Mouse (Mus musculus) CD4-positive, CD25-positive, alpha-beta regulatory T cell, adult 9 weeks (primary cell): ENCODE data around the gene Dhrs13. TPM values are rescaled to one million over a fixed set of nuclear protein-coding genes. Genes with fewer than 3 reads are reported as not detected.

Source experiments
- polyA plus RNA-seq: library from polyadenylated mRNA; unstranded; fragments of 100-300 nt; shearing (Covaris generic); gene quantifications from one replicate; pipeline ENCODE4 v1.2.1, GENCODE M21; 2017

Dhrs13 gene
- polyA plus RNA-seq = 1.2 TPM

DNA sequence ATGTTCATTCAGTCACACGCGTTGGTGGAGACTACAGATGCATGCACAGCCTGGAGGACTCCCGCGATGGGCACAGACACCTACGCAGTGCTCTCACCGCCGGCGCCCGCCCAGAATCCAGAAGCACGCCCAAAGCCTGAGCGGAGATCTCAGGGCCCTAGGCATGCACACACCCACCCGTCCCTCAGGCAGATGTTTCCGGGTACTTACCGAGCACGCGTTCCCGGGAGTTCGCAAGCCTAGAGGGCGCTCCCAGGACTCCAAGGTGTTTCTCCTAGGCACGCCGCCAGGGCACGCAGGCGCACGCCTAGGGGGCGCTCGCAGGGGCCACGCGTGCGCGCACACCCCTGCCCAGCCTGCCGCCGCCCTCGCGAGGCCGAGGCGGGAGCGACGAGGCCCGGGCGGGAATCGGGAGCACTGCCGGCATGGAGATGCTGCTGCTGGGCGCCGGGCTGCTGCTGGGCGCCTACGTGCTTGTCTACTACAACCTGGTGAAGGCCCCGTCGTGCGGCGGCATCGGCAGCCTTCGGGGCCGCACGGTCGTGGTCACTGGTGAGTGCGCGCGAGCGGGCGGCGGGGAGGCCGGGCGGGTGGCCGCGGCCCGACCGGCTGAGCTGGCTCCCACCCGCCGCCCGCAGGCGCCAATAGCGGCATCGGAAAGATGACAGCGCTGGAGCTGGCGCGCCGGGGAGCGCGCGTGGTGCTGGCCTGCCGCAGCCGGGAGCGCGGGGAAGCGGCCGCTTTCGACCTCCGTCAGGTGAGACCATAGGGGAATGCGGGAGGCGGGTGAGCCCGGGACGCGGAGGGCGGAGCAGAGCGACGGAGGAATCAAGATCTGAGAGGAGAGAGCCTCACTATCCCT is at the start of gene Dhrs13:
Gene Dhrs13 (plus strand): TSS at position 334 of the 862 bp plus-strand sequence.

DNA sequence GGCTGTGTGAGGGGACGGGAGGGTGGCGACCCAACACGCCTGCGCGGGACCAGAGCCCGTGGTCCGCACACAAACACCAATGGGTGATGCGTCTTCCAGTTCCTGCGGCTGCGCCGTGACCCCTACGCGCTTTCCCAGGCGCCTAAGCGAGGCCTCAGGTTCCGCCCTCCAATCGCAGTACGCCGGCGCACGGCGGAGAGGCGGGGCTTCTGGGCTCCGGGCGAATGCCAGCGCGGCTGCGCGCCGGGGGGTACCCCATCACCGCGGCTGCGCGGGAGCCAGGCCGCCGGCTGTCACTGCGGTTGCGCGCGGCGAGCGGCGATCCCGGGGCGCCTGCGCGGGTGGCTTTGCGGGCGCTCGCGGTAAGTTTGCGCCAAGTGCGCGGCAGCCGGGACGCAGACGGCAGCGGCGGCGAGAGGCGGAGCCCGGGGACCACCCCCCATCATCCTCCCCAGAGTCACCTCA is 49.6 kb upstream of the Dhrs13 start, which contains the start of gene Phf12:
Gene Phf12 (plus strand): TSS at position 314 of the 465 bp plus-strand sequence.

DNA sequence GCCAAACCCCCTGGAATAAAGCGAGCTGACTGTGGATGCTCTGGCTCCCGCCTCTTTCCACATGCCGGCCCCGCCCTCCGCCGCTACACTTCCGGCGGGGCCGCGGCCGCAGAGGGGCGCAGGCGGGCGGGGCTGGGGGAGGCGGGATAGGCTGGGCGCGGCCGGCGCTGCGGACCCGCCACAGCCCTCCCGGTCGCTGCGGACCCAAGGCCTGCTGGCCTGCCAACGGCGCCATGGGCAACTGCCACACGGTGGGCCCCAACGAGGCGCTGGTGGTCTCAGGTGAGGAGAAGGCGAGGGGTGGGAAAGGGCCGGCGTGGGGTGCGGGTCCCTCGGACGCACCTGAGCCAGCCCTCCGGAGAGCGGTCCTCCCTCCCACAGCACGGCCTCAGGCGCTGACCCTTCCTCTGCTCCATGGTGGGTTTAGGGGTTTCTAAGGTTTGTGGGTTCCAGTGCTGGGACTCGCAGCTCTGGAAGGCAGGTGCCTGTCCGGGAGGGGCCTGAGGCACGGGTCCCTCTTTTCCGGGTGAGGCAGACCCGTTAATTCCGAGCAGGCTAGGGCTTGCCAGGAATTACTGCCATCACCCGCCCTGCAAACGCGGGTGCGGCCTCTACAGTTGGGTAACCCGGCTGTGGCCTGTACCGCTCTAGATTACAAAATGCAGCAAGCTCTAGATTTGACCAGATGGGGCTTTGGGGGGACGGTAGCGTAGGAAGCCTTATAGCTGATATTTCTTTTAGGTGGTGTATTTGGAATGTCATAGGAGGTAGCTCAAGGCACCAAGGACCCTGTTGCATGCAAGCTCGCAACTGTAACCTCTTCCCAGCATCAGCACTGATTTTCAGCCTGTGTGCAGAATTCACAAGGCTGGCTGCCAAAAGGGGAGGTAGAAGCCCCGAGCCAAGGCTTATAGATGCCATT is 6.0 kb downstream of the Dhrs13 start, which contains the start of gene Flot2:
Gene Flot2 (plus strand): TSS at position 101 of the 922 bp plus-strand sequence.

DNA sequence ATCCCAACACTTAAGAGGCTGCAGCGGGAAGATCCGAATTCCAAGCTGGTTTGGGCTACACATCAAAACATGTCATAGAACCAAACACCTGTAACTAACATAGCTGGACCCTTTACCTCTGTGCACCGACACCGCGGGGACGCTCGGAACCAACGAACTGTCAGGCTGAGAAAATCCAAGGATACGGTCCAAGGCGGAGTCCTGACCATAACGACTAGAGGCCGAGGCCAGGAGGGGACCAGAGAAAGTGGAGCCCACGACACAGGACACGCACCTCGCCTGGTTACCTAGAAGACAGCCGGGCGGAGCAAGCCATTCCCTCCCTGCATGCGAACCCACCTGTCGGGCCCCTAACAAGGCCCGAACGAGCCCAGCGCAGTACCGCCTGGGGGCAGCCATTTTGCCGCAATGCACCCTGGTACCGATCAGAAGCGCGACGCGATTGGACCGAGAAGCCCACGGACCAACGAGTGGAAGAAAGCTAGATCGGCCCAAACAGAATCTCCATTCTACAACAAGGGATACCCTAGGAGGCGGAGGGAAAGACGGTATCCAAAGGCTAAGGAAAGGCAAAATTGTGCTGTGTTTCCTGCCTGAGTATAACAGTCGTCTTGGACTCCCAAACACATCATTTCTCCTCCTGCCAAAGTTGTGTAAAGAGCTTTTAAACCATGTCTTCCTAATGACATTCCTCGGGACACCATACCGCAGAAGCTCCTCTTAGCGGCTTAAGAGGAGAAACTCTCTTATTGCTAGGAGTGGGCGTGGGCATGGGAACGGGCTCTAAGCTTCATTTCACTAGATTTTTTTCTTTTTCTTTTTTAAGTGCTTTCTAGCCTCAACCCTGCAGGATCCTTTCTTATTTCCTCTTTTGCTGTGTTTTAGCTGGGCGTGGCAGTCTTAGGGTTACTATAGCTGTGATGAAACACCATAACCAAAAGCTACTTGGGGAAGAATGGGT is 48.2 kb downstream of the Dhrs13 start, which contains the start of gene Eral1:
Gene Eral1 (minus strand): TSS at position 423 of the 961 bp plus-strand sequence.

Other genes starting within 250 kb of the Dhrs13 start
- 0.51 TPM for gene Gm10277, start 244.5 kb upstream of the Dhrs13 start, polyA plus RNA-seq
- 1.8 TPM for gene Pipox, start 138.2 kb upstream of the Dhrs13 start, polyA plus RNA-seq
- gene Sez6, start 101.5 kb upstream of the Dhrs13 start, polyA plus RNA-seq = not detected
- gene Phf12, start 49.5 kb upstream of the Dhrs13 start, polyA plus RNA-seq = 22.2 TPM
- gene Flot2, start 5.7 kb downstream of the Dhrs13 start, polyA plus RNA-seq = 20.2 TPM
- 44.0 TPM for gene Eral1, start 48.1 kb downstream of the Dhrs13 start, polyA plus RNA-seq
- 29.0 TPM for gene Fam222b, start 62.4 kb downstream of the Dhrs13 start, polyA plus RNA-seq
- gene Traf4, start 133.3 kb downstream of the Dhrs13 start, polyA plus RNA-seq = 4.5 TPM
- 17.1 TPM for gene Nek8, start 144.4 kb downstream of the Dhrs13 start, polyA plus RNA-seq
- 3.4 TPM for gene Tlcd1, start 144.4 kb downstream of the Dhrs13 start, polyA plus RNA-seq
- 1,923 TPM for gene Rpl23a, start 151.3 kb downstream of the Dhrs13 start, polyA plus RNA-seq
- gene Rab34, start 156.2 kb downstream of the Dhrs13 start, polyA plus RNA-seq = not detected
- 1.3 TPM for gene Proca1, start 161.1 kb downstream of the Dhrs13 start, polyA plus RNA-seq
- 106 TPM for gene Sdf2, start 213.5 kb downstream of the Dhrs13 start, polyA plus RNA-seq
- gene Supt6, start 213.7 kb downstream of the Dhrs13 start, polyA plus RNA-seq = 52.2 TPM
- 74.7 TPM for gene 2610507B11Rik, start 229.5 kb downstream of the Dhrs13 start, polyA plus RNA-seq